Mouse (Mus musculus) hindbrain, embryonic 10.5 days (tissue): ENCODE data around the gene Zfp319. TPM values are rescaled to one million over a fixed set of nuclear protein-coding genes. Genes with fewer than 3 reads are reported as not detected.

Experiments
- DNase-seq: peaks from one replicate; pipeline ENCODE4 v3.0.0-alpha.2; 2017; ENCODE audit warnings: low spot score
- H3K27ac ChIP-seq: fragments of 300-500 bp; sonication (generic); 2 replicates; pipeline ENCODE4 v1.5.1; 2016; ENCODE audit warnings: mild to moderate bottlenecking, moderate library complexity
- H3K27me3 ChIP-seq: fragments of 300-500 bp; sonication (generic); 2 replicates; pipeline ENCODE4 v1.6.1; 2016; ENCODE audit warnings: mild to moderate bottlenecking; ENCODE audit not compliant: poor library complexity, insufficient read depth, severe bottlenecking
- H3K36me3 ChIP-seq: fragments of 300-500 bp; sonication (generic); 2 replicates; pipeline ENCODE4 v1.6.1; 2016; ENCODE audit warnings: mild to moderate bottlenecking, moderate library complexity
- H3K4me1 ChIP-seq: fragments of 300-500 bp; sonication (generic); replicated peaks from 2 replicates; pipeline ENCODE4 v1.6.1; 2016; ENCODE audit warnings: mild to moderate bottlenecking
- H3K4me3 ChIP-seq: fragments of 300-500 bp; sonication (generic); 2 replicates; pipeline ENCODE4 v1.5.1; 2016; ENCODE audit warnings: mild to moderate bottlenecking, moderate library complexity
- H3K9me3 ChIP-seq: fragments of 300-500 bp; sonication (generic); 2 replicates; pipeline ENCODE4 v1.6.1; 2016; ENCODE audit warnings: mild to moderate bottlenecking, moderate library complexity
- WGBS: fragments of 180-500 bp; shearing (Covaris S2); methylation state at CpG from one replicate; pipeline ENCODE4 v1.1.7; 2016; 5-methylcytosine and 5-hydroxymethylcytosine counted together
- polyA plus RNA-seq: library from polyadenylated mRNA; unstranded; fragments of >200 nt; fragmentation: Nextera tagmentation; extraction: Ambion mirVana; gene quantifications from 2 replicates; pipeline ENCODE4 v1.2.1, GENCODE M21; 2016

Zfp319 gene
- polyA plus RNA-seq, 1 experiment from 2014 or later = 16.6 TPM

DNA sequence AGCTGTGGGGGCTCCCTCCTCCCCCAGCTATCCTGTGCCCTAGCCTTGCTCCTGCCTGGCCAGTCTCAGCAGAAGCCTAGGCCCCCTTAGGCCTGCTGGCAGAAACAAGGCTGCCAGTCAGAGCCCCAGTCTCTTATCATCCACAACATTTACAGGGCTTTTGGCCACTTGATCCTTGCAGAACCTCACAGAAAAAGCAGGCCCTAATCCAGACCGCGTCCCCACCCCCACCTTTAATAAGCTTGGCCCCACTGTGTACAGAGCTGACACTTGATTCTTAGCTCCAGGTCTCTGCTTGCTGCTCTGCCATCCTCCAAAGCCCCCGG, 29.2 kb upstream of the Zfp319 start:
- no peak overlapping the region for H3K4me3 ChIP-seq
- WGBS = 78% methylated on average over 3 of the region's 3 CpGs
- no peak for DNase-seq
- no peaks in the 10 kb centered on the region for H3K9me3 ChIP-seq
- peaks cover 35% of the 10 kb centered on the region for H3K4me1 ChIP-seq
- peaks cover 8% of the 10 kb centered on the region; the same call in 1 of the 2 replicates for H3K36me3 ChIP-seq
- H3K27ac ChIP-seq = peak overlapping the region; percentile 26; the same call in 1 of the 2 replicates
- no peaks in the 10 kb centered on the region for H3K27me3 ChIP-seq

DNA sequence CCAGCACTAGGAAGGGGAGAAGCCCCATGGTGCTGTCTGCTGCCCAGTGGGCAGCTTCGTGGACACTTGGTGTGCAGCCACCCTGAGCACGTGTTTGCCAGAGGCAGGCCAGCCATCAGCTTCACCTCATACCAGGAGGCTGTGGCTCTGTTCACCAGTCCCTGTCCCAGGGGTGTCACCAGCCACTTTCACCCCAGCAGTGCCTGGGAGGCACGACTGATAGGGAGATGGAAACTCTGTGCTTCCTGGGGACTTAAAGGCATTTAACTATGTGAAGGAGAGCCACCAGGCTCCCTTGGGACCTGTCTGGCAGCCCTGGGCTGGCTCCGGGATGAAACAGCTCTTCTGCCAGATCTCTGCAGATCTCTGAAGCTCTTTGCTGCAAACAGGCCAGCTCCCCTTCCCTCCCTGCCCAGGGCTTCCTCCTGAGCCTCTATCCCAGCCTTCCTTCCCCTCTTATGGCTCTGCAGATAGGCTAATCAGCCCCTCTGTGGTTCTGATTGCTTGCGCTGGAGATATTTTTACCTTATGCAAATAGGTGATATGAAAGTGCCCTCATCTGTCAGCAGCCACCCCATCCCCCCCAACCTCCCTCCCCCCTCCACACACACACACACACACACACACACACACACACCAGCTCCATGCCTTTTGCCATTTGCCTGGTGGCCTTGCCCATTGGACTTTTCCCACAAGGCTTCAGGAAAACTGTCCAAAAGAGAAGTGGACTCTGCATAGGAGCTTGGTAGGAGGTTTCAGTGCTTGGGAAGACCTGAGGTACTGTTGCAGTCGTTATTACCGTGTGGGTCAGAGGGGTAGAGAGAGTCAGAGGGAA, 28.6 kb upstream of the Zfp319 start:
- Histone ChIP-seq H3K27me3 (no peaks in the 10 kb centered on the region), H3K36me3 (peaks cover 8% of the 10 kb centered on the region; the same call in 1 of the 2 replicates), H3K4me1 (peaks cover 35% of the 10 kb centered on the region), H3K9me3 (no peaks in the 10 kb centered on the region), H3K27ac (peak overlapping the region; percentile 26; the same call in 1 of the 2 replicates), H3K4me3 (no peak overlapping the region)
- WGBS = 56% methylated on average over 7 of the region's 7 CpGs
- DNase-seq = no peak

DNA sequence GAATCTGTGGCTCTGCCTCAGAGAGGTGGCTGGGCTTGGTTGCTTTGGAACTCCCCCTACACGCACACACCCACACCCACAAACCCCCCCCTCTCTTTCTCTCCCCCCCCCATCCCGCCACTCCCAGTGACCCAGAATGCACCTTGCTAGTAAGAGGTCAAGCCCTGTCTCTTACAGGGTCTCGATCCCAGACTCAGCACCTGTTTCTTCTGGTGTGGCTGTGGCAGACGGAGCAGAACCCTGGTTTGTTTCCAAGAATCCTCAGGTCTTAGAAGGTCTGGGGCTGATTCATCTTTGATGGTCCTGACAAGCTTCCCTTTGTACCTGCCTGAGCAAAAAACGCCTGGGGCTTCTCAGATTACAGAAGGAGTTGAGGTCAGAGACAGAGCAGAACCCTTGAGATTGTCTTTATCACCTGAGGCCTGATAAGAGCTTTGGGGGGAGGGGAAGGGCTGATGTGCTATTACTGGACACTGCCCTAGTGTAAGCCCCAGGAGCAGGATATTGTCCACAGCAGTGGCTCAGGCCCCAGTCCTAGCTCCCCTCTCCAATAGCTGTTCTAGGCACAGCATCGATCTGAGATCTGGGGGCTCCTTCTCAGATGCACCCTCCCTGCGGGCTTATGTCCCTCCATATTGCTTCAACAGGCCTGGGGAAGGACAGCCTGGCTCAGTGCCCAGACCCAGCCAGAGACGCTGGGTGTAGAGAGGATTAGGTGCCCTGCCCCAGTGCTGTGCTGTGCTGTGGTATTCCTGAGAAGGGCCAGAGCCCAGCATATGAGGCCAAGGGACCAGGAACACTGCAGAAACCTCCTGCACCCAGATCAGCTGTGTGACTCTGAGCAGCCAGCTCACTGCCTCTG, 27.0 kb upstream of the Zfp319 start:
- peaks cover 9% of the 10 kb centered on the region; the same call in 1 of the 2 replicates for H3K36me3 ChIP-seq
- WGBS = 67% methylated on average over 8 of the region's 8 CpGs
- no peak overlapping the region for H3K4me3 ChIP-seq
- H3K27me3 ChIP-seq = no peaks in the 10 kb centered on the region
- peaks cover 46% of the 10 kb centered on the region for H3K4me1 ChIP-seq
- no peak for DNase-seq
- 0 out of 2 replicates have a peak overlapping the region, but pooled peaks have one; percentile 69 for H3K27ac ChIP-seq
- H3K9me3 ChIP-seq = no peaks in the 10 kb centered on the region

DNA sequence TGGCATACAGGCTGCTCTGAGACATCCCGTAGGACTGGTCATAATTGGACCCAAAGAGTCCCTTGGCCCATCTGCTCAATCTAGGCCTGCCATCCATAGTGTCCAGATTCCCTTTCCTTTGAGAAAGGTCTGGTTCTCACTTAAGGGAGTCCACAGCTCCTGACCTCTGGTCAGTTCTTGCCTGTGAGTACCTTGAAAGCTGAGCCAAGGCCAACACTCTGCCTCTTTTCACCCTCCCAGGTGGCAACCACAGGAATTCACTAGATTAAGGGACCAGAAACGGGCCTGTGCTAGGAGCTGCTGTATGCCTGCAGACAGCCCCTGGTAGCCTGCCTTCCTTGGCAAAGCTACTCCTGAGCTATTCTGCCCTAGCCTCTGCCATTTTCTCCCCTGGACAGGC, 22.9 kb upstream of the Zfp319 start:
- H3K36me3 ChIP-seq = 0 out of 2 replicates have a peak, but pooled peaks cover 6% of the 10 kb centered on the region
- peaks cover 55% of the 10 kb centered on the region for H3K4me1 ChIP-seq
- H3K27ac ChIP-seq = no peak overlapping the region
- DNase-seq = no peak
- no peak overlapping the region for H3K4me3 ChIP-seq
- WGBS = 81% methylated on average over 2 of the region's 2 CpGs
- peaks cover 27% of the 10 kb centered on the region for H3K27me3 ChIP-seq
- H3K9me3 ChIP-seq = no peaks in the 10 kb centered on the region

DNA sequence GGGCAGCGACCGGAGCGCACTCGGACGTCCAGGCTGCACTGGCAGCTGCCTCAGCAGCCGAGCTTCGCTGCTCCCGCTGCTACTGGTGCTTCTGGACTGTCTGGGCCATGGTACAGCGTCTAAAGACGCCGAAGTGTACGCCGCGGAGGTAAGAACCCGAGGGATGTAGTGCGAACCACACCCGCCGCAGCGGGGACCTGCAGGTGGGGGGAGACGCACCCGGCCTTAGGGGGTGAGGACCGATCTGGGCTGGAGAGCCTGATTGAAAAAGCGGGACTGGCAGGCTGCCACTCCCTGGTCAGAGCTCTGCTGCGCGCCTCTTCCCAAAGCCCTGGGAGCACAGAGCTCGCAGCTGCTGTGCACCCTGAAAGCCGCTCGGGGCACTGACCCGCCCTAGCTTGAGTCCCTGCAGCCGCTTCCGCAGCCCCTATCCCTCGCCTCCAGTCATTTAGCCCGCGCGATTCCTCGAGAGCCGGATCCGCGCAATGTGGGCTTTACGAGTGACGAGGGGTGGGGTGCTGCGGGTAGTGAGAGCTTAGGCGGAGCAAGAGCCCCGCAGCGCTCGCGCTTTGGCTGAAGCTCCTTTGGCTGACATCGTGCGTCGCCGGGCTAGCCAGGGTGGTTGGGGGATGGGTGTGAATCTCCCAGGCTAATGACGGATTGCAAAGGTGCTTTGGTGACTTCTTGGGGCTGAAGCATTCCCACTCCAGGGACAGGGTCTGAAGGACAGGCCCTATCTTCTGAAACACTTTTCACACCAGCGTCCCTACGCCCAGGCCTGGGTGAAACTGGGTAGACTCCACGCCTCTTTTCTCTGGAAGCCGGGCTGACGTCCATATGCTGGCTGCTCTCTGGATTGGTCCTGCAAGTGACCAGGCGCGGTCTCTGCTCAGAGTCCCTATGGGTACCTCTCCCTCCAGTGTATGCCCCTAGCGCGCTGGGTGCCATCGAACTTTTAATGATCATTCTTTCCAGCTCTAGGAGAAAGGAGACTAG, 21.4 kb upstream of the Zfp319 start:
- peak overlapping the region; percentile 95 for H3K27ac ChIP-seq
- DNase-seq = peak; percentile 80
- H3K36me3 ChIP-seq = 0 out of 2 replicates have a peak, but pooled peaks cover 6% of the 10 kb centered on the region
- peaks cover 33% of the 10 kb centered on the region for H3K27me3 ChIP-seq
- peaks cover 51% of the 10 kb centered on the region for H3K4me1 ChIP-seq
- WGBS = 2% methylated on average over 62 of the region's 62 CpGs
- H3K9me3 ChIP-seq = no peaks in the 10 kb centered on the region
- peak overlapping the region; percentile 89 for H3K4me3 ChIP-seq

DNA sequence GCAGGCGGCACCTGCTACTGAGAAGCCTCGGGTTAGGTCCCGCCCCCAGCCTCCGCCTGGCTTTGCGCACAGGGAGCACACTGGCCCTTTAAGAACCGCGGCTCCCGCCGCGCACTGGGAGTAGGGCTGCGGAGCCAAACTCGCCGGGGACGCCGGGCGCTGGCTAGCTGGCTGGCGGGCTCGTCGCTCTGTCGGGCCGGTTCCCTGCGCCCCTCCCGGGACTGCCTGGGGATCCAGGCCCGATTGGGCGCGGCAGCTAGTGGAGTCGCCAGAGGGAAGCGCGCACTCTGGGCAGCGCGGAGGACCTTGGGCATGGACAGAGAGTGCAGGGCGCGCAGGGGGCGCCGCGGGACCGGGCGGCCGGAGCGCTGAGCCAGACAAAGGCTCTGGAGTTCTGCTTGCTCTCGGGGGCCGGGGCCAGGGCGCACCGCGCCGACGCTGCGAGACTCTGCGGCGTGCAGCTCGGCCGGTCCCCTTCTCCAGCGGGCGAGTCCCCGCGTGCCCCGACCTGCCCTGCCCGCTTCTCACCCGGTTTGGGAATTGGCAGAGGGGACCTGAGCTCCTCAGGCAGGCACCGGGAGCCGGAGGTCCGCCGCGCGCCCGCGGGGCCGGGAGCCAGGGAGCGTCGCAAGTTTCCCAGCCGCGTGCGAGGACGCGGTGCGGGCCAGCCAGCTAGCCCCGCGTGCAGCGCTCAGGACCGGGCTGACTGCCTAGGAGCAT, 20.6 kb upstream of the Zfp319 start, which contains the start of gene Mmp15:
Gene Mmp15 (plus strand): TSS at position 118 of the 720 bp plus-strand sequence.
- Histone ChIP-seq H3K27ac (peak within 1 kb of the TSS; percentile 95), H3K27me3 (peaks cover 38% of the 10 kb centered on the region), H3K4me3 (peak within 1 kb of the TSS; percentile 89), H3K4me1 (peaks cover 51% of the 10 kb centered on the region), H3K36me3 (0 out of 2 replicates have a peak, but pooled peaks cover 6% of the 10 kb centered on the region), H3K9me3 (no peaks in the 10 kb centered on the region)
- peak; percentile 83 for DNase-seq
- under 1% methylated on average over 80 of the region's 80 CpGs for WGBS

DNA sequence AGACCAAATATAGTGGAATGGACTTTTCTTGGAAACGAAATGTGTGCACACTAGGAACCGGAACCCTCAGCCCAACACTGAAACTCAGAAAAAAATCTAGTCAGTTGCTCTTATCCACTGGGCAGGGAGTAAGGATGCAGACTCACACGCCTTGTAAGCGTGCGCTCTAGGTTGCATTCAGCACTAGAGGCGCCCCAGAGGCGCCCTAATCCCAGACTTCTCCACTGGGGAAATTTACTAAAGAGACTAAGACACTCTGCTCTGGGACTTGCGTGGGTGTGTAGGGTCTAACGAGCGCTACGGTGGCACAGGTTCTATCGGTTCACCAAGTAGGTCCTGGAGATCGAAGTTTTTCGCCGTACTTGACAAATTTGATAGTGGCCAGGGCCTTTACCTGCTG, 19.7 kb upstream of the Zfp319 start:
- DNase-seq = peak; percentile 54
- peak overlapping the region; percentile 89 for H3K4me3 ChIP-seq
- 3% methylated on average over 15 of the region's 15 CpGs for WGBS
- peaks cover 38% of the 10 kb centered on the region for H3K27me3 ChIP-seq
- no peaks in the 10 kb centered on the region for H3K9me3 ChIP-seq
- H3K27ac ChIP-seq = peak overlapping the region; percentile 95; the same call in 1 of the 2 replicates
- H3K4me1 ChIP-seq = peaks cover 51% of the 10 kb centered on the region
- H3K36me3 ChIP-seq = 0 out of 2 replicates have a peak, but pooled peaks cover 6% of the 10 kb centered on the region

DNA sequence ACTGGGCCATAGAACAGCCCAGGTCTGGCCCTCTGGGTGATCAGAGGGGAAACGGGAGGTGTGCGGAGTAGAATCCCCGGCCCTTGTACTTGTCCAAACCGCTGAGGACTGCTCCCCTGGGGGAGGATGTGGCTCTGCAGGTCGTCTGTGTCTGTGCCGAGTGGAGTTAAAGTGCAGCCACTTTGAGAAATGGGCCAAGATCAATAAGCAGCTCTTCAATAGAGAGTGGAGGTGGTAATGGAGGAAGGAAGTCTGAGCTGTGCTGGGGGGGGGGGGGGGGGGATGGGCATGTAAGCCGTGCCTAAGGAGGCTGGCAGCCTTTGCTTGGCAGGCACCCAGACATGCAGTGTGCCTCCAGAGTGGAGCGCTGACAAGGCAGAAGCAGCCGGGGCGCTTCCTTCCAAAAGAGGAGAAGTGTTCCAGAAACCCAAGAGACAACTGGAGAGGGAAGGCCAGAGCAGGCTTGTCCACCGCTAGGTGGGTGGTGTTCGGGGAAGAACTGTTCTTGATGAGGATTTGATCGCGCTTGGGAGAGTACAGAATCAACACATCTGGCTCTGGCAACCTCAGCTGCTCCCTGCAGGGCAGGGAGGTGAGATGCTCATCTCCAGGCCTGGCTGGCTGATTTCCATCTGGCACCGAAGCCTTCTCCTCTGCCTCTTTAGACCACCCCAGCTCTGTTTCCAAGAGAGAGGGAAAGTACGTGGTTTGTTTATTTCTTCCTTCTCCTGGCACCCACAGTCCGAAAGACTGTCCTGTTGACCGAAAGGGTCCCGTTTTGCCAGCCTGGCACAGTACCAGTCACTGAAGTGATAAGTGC, 17.3 kb upstream of the Zfp319 start:
- Histone ChIP-seq H3K9me3 (no peaks in the 10 kb centered on the region), H3K27me3 (peaks cover 38% of the 10 kb centered on the region), H3K4me1 (peaks cover 42% of the 10 kb centered on the region), H3K36me3 (peaks cover 18% of the 10 kb centered on the region), H3K4me3 (no peak overlapping the region), H3K27ac (no peak overlapping the region)
- WGBS = 66% methylated on average over 19 of the region's 19 CpGs
- DNase-seq = no peak

DNA sequence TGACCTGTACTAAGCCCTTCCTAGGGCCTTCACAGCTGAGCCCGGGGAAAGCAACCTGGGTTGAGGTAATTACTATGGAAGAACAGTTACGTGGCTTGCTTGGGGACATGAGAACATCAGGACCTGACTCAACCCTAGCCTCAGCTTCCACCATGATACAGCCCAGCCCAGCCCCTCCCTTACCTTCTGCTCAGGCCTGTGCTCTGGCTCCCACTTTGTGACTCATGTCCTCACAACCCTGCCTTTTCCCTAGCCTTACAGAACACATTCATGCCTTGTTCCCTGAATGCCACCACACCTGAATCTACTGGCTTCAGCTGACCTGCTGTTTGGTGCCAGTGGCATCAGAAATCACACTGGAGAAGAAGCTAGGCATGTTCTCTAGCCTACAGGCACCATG, 16.6 kb upstream of the Zfp319 start:
- 89% methylated on average over 2 of the region's 2 CpGs for WGBS
- no peak overlapping the region for H3K27ac ChIP-seq
- H3K4me1 ChIP-seq = peaks cover 35% of the 10 kb centered on the region
- H3K36me3 ChIP-seq = peaks cover 24% of the 10 kb centered on the region
- H3K9me3 ChIP-seq = no peaks in the 10 kb centered on the region
- DNase-seq = no peak
- no peak overlapping the region for H3K4me3 ChIP-seq
- peaks cover 38% of the 10 kb centered on the region for H3K27me3 ChIP-seq

DNA sequence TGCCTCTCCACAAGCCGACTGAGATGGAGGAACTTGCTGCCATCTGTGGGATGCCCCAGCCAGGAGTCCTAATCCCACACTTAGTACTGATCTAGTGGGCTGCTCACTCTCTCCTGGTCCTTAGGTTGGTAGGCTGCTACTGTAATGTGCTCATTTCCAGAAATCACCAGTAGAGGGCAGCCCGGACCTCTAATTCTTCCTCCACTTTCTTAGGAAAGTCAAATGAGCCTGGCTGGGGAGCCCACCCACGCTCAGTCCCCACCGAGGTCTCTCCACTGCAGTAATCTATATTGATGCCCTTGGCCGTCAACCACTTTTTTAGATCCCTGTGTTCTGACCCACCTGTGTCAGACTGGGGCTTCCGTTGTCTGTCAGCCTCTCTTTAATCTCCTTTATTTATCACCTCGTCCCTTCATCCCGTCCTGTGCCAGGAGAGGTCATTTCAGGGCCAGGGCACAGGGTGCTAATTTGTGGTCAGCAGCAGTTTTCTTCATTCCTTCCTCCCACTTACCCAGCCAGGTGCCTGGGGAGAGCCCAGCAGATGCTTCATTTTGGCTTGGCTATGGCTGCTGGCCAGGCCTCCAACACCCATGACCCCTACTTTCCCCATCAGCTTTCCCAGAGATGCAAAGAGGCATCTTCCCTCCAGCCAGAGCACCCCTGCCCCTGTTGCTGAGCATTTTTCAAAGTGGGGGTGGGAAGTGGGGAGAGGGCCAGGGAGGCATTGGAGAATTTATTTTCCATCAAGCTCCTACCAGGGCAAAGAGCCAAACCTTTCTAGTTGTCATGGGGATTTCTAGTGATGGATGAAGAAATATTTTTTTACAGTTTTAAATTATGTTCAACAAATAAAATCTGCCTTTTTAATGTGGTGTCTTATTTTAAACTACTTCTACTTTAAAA, 15.1 kb upstream of the Zfp319 start:
- peaks cover 31% of the 10 kb centered on the region for H3K27me3 ChIP-seq
- 37% methylated on average over 8 of the region's 8 CpGs for WGBS
- H3K27ac ChIP-seq = no peak overlapping the region
- peaks cover 21% of the 10 kb centered on the region for H3K4me1 ChIP-seq
- peaks cover 32% of the 10 kb centered on the region for H3K36me3 ChIP-seq
- peak; percentile 76 for DNase-seq
- no peak overlapping the region for H3K4me3 ChIP-seq
- no peaks in the 10 kb centered on the region for H3K9me3 ChIP-seq
